Mouse (Mus musculus): ENCODE measurements at regions not wholly inside any gene's neighbourhood (a gene's known extent, or its start where the extent isn't known, plus 50 kb on each side); places are given as distances from the start of the nearest gene placed in this dataset.

- 84% methylated on average over 8 of the region's 8 CpGs for WGBS
- DNase-seq (ENCODE audit: low spot score), result no peak
- Histone ChIP-seq H3K4me3 (no peak overlapping the region), H3K27me3 (ENCODE audit: insufficient read depth, poor library complexity, severe bottlenecking) (no peaks in the 10 kb centered on the region), H3K36me3 (no peaks in the 10 kb centered on the region), H3K4me1 (replicated peaks) (0 out of 2 replicates have a peak, but pooled peaks cover 14% of the 10 kb centered on the region), H3K27ac (no peak overlapping the region), H3K9me3 (no peaks in the 10 kb centered on the region)
These were observed 102.0 kb upstream of the 1700020N01Rik start for GRCm38 (mm10) chr10:21490910-21491309.

DNA sequence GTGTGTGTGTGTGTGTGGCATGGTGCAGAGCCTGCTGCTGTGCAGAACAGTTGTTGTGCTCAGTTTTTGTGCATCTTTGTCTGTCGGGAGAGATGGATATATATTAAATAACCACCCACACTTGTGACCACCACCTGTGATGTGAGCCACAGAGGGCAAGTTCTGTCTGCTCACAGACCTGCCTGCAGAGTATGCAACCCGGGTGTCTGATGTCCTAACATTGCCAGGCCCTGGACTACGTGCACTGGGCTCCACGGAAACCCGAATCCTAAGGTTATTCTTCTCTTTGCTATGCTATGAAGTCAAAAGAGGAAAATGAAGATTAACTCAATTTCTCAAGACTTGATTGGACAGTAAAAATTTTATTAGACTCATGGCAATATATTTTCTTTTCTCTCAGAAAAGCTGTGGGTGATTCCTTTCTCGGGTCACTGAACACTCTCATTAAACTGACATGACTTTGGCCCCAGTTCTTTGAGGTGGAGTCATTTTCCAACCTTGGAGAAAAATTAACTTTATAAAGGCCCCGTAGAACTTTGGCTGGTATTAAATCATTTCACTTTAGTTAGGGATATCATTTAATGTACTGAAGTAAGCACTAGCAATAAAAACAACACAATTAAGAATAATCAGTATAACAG, 100.6 kb upstream of the 1700020N01Rik start:
- H3K9me3 ChIP-seq, result no peaks in the 10 kb centered on the region
- no peaks in the 10 kb centered on the region for H3K36me3 ChIP-seq
- H3K4me3 ChIP-seq, result no peak overlapping the region
- H3K27me3 ChIP-seq (ENCODE audit: insufficient read depth, poor library complexity, severe bottlenecking), result no peaks in the 10 kb centered on the region
- 59% methylated on average over 7 of the region's 7 CpGs for WGBS
- no peak for DNase-seq (ENCODE audit: low spot score)
- no peak overlapping the region for H3K27ac ChIP-seq
- 0 out of 2 replicates have a peak, but pooled peaks cover 14% of the 10 kb centered on the region for H3K4me1 ChIP-seq (replicated peaks)

DNA sequence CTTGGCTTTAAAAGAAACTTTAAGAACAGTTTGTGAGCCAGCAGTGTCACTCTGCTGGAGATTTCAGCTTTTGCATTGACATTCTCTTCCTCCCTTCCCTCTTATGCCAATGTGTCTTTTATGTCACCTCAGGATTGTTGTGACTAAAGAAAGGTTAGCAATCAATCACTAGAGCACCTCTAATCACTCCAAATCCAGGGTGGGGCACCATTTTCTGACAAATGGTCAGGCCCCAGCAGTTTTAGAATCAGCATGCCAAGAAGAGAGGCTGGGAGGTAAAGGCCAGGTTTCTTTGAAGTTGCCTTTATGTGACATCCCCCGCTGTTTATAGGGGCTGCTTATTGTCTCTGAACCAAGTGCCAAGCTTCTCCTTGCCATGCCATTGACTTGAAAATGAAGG, 98.4 kb upstream of the 1700020N01Rik start:
- Histone ChIP-seq H3K4me3 (no peak overlapping the region), H3K9me3 (no peaks in the 10 kb centered on the region), H3K27ac (no peak overlapping the region), H3K27me3 (ENCODE audit: insufficient read depth, poor library complexity, severe bottlenecking) (no peaks in the 10 kb centered on the region), H3K36me3 (no peaks in the 10 kb centered on the region), H3K4me1 (replicated peaks) (0 out of 2 replicates have a peak, but pooled peaks cover 14% of the 10 kb centered on the region)
- no peak for DNase-seq (ENCODE audit: low spot score)
- WGBS, result 13% methylated on average over 1 of the region's 1 CpGs

- Histone ChIP-seq H3K4me1 (replicated peaks) (0 out of 2 replicates have a peak, but pooled peaks cover 11% of the 10 kb centered on the region), H3K9me3 (no peaks in the 10 kb centered on the region), H3K36me3 (no peaks in the 10 kb centered on the region), H3K4me3 (no peak overlapping the region), H3K27ac (no peak overlapping the region), H3K27me3 (ENCODE audit: insufficient read depth, poor library complexity, severe bottlenecking) (no peaks in the 10 kb centered on the region)
- 88% methylated on average over 3 of the region's 3 CpGs for WGBS
- DNase-seq (ENCODE audit: low spot score), result no peak
These were observed 95.8 kb upstream of the 1700020N01Rik start for GRCm38 (mm10) chr10:21497110-21497509.

GRCm38 (mm10) chr10:21498143-21498542, 94.8 kb upstream of the 1700020N01Rik start:
- DNase-seq (ENCODE audit: low spot score), result no peak
- Histone ChIP-seq H3K4me3 (no peak overlapping the region), H3K27me3 (ENCODE audit: insufficient read depth, poor library complexity, severe bottlenecking) (no peaks in the 10 kb centered on the region), H3K4me1 (replicated peaks) (0 out of 2 replicates have a peak, but pooled peaks cover 6% of the 10 kb centered on the region), H3K36me3 (no peaks in the 10 kb centered on the region), H3K27ac (no peak overlapping the region), H3K9me3 (no peaks in the 10 kb centered on the region)
- 92% methylated on average over 4 of the region's 4 CpGs for WGBS

DNA sequence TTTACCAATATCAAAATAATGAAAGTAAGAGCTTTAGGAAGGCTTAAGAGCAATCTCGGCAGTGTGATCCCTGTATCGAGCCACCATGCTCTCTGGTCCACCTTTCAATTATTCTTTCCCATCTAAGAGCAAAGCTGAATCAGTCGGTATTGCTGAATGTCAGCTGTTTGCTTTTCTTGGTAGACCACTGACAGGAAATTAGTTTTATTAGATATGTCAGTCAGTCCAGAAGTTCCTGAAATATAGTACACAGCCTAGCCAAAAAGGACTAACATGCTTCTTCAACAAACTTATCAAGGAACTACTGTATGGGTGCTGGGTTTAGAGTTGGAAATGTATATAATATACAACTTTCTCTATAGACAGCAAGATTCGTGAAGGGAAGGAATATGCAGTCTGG, 91.3 kb upstream of the 1700020N01Rik start:
- Histone ChIP-seq H3K4me3 (no peak overlapping the region), H3K36me3 (no peaks in the 10 kb centered on the region), H3K27me3 (ENCODE audit: insufficient read depth, poor library complexity, severe bottlenecking) (no peaks in the 10 kb centered on the region), H3K27ac (no peak overlapping the region), H3K9me3 (no peaks in the 10 kb centered on the region), H3K4me1 (replicated peaks) (no peaks in the 10 kb centered on the region)
- no peak for DNase-seq (ENCODE audit: low spot score)
- 90% methylated on average over 4 of the region's 4 CpGs for WGBS

DNA sequence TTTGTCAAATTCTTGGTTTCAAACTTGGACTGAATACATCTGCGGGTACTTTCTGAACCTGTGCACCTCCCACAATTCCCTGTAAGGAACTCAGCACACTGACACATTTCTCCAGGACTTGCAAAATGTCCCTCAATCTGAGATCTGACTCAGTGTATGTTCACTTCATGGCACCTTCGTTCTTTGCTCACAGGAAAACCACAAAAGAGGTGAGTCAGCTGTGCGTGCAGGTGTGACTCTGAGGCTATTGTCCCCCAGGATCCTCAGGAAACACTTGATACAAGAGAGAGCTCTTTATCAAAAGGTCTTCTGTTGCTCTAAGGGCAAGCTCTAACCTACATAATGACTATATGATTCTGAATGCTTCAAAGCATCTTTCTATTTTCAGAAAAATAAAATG, 88.5 kb upstream of the 1700020N01Rik start:
- WGBS, result 83% methylated on average over 3 of the region's 3 CpGs
- no peaks in the 10 kb centered on the region for H3K4me1 ChIP-seq (replicated peaks)
- no peak overlapping the region for H3K4me3 ChIP-seq
- no peak overlapping the region for H3K27ac ChIP-seq
- no peak for DNase-seq (ENCODE audit: low spot score)
- H3K27me3 ChIP-seq (ENCODE audit: insufficient read depth, poor library complexity, severe bottlenecking), result no peaks in the 10 kb centered on the region
- H3K9me3 ChIP-seq, result peaks cover 3% of the 10 kb centered on the region; the same call in 1 of the 2 replicates
- no peaks in the 10 kb centered on the region for H3K36me3 ChIP-seq

DNA sequence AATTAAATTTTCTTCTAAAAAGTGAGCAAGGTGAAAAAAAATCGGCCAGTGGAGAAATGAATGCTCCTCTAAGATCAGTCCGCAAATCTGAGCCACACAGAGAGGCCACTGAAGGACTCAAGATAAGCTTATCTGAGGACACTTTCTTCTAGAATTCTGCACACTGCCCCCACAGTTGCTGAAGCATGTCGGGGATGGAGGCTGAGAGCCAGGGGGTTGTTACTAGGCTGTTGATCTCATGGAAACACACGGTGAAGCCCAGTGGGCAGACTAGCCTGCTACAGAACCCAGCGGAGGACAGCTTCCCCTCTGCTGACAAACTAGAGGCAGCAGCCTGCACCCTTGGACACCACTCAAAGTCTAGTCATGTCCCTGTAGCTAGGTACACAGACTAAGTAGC, 81.6 kb upstream of the 1700020N01Rik start:
- H3K4me1 ChIP-seq (replicated peaks), result no peaks in the 10 kb centered on the region
- WGBS, result 73% methylated on average over 5 of the region's 5 CpGs
- no peaks in the 10 kb centered on the region for H3K27me3 ChIP-seq (ENCODE audit: insufficient read depth, poor library complexity, severe bottlenecking)
- H3K9me3 ChIP-seq, result peaks cover 3% of the 10 kb centered on the region; the same call in 1 of the 2 replicates
- no peak overlapping the region for H3K4me3 ChIP-seq
- no peak for DNase-seq (ENCODE audit: low spot score)
- no peak overlapping the region for H3K27ac ChIP-seq
- H3K36me3 ChIP-seq, result no peaks in the 10 kb centered on the region

GRCm38 (mm10) chr10:21512486-21512885, 80.5 kb upstream of the 1700020N01Rik start:
- no peaks in the 10 kb centered on the region for H3K36me3 ChIP-seq
- WGBS, result 94% methylated on average over 13 of the region's 13 CpGs
- no peaks in the 10 kb centered on the region for H3K4me1 ChIP-seq (replicated peaks)
- peaks cover 2% of the 10 kb centered on the region; the same call in 1 of the 2 replicates for H3K9me3 ChIP-seq
- no peak for DNase-seq (ENCODE audit: low spot score)
- H3K4me3 ChIP-seq, result no peak overlapping the region
- H3K27ac ChIP-seq, result no peak overlapping the region
- H3K27me3 ChIP-seq (ENCODE audit: insufficient read depth, poor library complexity, severe bottlenecking), result no peaks in the 10 kb centered on the region

DNA sequence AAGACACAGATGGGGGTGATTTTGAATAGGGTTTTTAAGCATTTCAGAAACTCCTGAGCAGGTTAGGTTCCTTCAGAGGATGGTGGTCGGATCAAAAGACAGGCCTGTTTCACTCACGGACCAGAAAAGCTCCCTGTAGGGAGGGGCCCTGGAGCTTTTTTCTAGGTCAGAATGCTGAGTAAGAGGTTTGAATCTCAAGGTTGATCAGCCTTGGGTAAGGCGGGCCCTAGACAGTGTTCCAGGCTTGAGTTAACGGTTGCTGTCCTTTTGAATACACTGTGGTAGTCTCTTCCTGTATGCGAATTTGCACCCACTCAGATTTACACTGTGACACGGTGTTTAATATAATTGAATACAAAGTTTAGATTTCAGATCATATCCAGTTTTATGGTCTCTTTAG, 75.2 kb upstream of the 1700020N01Rik start:
- Histone ChIP-seq H3K4me1 (replicated peaks) (no peaks in the 10 kb centered on the region), H3K36me3 (no peaks in the 10 kb centered on the region), H3K27me3 (ENCODE audit: insufficient read depth, poor library complexity, severe bottlenecking) (no peaks in the 10 kb centered on the region), H3K4me3 (no peak overlapping the region), H3K9me3 (no peaks in the 10 kb centered on the region), H3K27ac (no peak overlapping the region)
- 81% methylated on average over 6 of the region's 6 CpGs for WGBS
- DNase-seq (ENCODE audit: low spot score), result no peak

- Histone ChIP-seq H3K27ac (no peak overlapping the region), H3K27me3 (ENCODE audit: insufficient read depth, poor library complexity, severe bottlenecking) (no peaks in the 10 kb centered on the region), H3K36me3 (no peaks in the 10 kb centered on the region), H3K9me3 (no peaks in the 10 kb centered on the region), H3K4me3 (no peak overlapping the region), H3K4me1 (replicated peaks) (no peaks in the 10 kb centered on the region)
- no peak for DNase-seq (ENCODE audit: low spot score)
- WGBS, result 93% methylated on average over 9 of the region's 9 CpGs
These were observed 72.1 kb upstream of the 1700020N01Rik start for GRCm38 (mm10) chr10:21520854-21521253.

- no peaks in the 10 kb centered on the region for H3K36me3 ChIP-seq
- DNase-seq (ENCODE audit: low spot score), result no peak
- no peak overlapping the region for H3K27ac ChIP-seq
- H3K9me3 ChIP-seq, result no peaks in the 10 kb centered on the region
- H3K4me1 ChIP-seq (replicated peaks), result no peaks in the 10 kb centered on the region
- no peak overlapping the region for H3K4me3 ChIP-seq
- no peaks in the 10 kb centered on the region for H3K27me3 ChIP-seq (ENCODE audit: insufficient read depth, poor library complexity, severe bottlenecking)
- WGBS, result 65% methylated on average over 2 of the region's 2 CpGs
These were observed 67.4 kb upstream of the 1700020N01Rik start for GRCm38 (mm10) chr10:21525555-21525954.

- DNase-seq (ENCODE audit: low spot score), result no peak
- WGBS, result 93% methylated on average over 3 of the region's 3 CpGs
- no peak overlapping the region for H3K27ac ChIP-seq
- H3K4me3 ChIP-seq, result no peak overlapping the region
- no peaks in the 10 kb centered on the region for H3K27me3 ChIP-seq (ENCODE audit: insufficient read depth, poor library complexity, severe bottlenecking)
- no peaks in the 10 kb centered on the region for H3K36me3 ChIP-seq
- H3K4me1 ChIP-seq (replicated peaks), result no peaks in the 10 kb centered on the region
- no peaks in the 10 kb centered on the region for H3K9me3 ChIP-seq
These were observed 64.5 kb upstream of the 1700020N01Rik start for GRCm38 (mm10) chr10:21528396-21528795.
